Mouse (Mus musculus) spleen, adult 12 weeks (tissue): ENCODE data around the gene Phlda3.

Experiments
- DNase-seq: peaks from one replicate; pipeline ENCODE4 v3.0.0; 2022; ENCODE audit warnings: low spot score

The Phlda3 gene

GRCm38 (mm10) chr1:135765645-135766591 lies at the start of gene Phlda3:
TSS of gene Phlda3 (plus strand) at chr1:135766119.
- peak; percentile 69 for DNase-seq

GRCm38 (mm10) chr1:135719486-135719885 lies 46.4 kb upstream of the Phlda3 start:
- peak; percentile 56 for DNase-seq

GRCm38 (mm10) chr1:135719983-135720382 lies 45.9 kb upstream of the Phlda3 start, which contains the start of gene Csrp1:
TSS of gene Csrp1 (plus strand) at chr1:135720061.
- no peak for DNase-seq

- DNase-seq: no peak
Measured at GRCm38 (mm10) chr1:135723016-135723415, 42.9 kb upstream of the Phlda3 start.

- DNase-seq: no peak
Measured at GRCm38 (mm10) chr1:135724134-135724533, 41.8 kb upstream of the Phlda3 start.

GRCm38 (mm10) chr1:135725324-135725723 lies 40.6 kb upstream of the Phlda3 start:
- no peak for DNase-seq

GRCm38 (mm10) chr1:135725936-135726335 lies 40.0 kb upstream of the Phlda3 start:
- no peak for DNase-seq

- peak; percentile 79 for DNase-seq
Measured at GRCm38 (mm10) chr1:135728631-135729366, 37.1 kb upstream of the Phlda3 start.

GRCm38 (mm10) chr1:135729367-135729713 lies 36.6 kb upstream of the Phlda3 start:
- no peak for DNase-seq

GRCm38 (mm10) chr1:135729821-135730220 lies 36.1 kb upstream of the Phlda3 start:
- no peak for DNase-seq

- no peak for DNase-seq
Measured at GRCm38 (mm10) chr1:135730296-135730695, 35.6 kb upstream of the Phlda3 start.

- no peak for DNase-seq
Measured at GRCm38 (mm10) chr1:135731393-135731792, 34.5 kb upstream of the Phlda3 start.

- DNase-seq: no peak
Measured at GRCm38 (mm10) chr1:135731897-135732684, 33.8 kb upstream of the Phlda3 start.

GRCm38 (mm10) chr1:135734225-135734937 lies 31.5 kb upstream of the Phlda3 start:
- no peak for DNase-seq

- no peak for DNase-seq
Measured at GRCm38 (mm10) chr1:135735460-135735859, 30.5 kb upstream of the Phlda3 start.

- no peak for DNase-seq
Measured at GRCm38 (mm10) chr1:135744987-135745386, 20.9 kb upstream of the Phlda3 start.

GRCm38 (mm10) chr1:135746248-135746647 lies 19.7 kb upstream of the Phlda3 start:
- DNase-seq: no peak

- DNase-seq: peak; percentile 80
Measured at GRCm38 (mm10) chr1:135752737-135753348, 13.1 kb upstream of the Phlda3 start.

- DNase-seq: no peak
Measured at GRCm38 (mm10) chr1:135755287-135755686, 10.6 kb upstream of the Phlda3 start.

- DNase-seq: no peak
Measured at GRCm38 (mm10) chr1:135755913-135756312, 10.0 kb upstream of the Phlda3 start.

- no peak for DNase-seq
Measured at GRCm38 (mm10) chr1:135757287-135757686, 8.6 kb upstream of the Phlda3 start.
